Mouse (Mus musculus) 416B (cell line): ENCODE measurements around the gene Zfp579.

Experiments used
- DNase-seq: peaks from one replicate; pipeline ENCODE4 v3.0.0; 2011; ENCODE audit warnings: low read depth

Zfp579 gene

DNA sequence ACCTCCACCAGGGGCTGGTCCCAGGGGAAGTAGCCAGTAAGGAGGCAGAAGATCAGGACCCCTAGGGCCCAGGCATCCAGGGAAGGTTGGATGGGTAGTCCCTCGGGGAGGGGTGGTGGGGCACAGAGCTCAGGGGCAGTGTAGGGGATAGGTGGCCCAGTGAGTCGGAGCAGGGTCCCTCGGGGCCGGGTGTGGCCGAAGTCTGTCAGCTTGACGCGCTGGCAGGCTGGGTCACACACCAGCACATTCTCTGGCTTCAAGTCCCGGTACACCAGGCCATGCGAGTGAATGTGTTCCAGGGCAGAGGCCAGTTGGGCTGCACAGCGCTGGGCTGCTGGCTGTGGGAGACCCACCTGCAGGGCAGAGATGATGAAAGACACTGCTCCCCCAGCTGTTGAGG lies 38.6 kb downstream of the Zfp579 start:
- DNase-seq: no peak

DNA sequence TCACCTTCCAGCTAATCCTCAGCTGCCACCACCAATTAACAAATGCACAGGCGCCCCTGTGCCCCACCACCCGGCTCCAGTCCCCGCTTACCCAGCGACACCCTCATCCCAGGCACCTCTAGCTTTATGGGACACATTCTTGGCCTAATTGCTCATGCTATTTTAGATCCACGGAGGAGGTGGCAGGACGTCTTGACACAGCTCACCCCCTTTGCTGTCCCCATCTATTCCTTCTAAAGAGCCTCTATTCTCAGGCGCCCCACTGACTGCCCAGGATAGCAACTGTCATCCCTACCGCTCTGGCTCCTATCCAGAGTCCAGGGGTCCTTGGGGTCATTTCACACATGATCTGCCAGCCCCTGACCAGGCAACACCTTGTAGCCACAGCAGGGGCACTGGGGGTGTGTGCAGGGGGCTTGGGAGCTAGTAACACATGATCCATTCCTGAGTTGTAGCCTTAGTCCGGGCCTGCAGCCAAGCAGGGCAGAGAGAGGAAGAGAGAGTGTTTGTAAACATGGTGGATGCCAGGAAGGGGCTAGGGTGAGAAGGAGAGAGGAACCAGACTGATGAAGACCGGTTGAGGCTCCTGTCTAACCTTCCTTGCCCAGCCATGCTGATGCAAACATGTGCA lies 42.0 kb downstream of the Zfp579 start:
- no peak for DNase-seq

DNA sequence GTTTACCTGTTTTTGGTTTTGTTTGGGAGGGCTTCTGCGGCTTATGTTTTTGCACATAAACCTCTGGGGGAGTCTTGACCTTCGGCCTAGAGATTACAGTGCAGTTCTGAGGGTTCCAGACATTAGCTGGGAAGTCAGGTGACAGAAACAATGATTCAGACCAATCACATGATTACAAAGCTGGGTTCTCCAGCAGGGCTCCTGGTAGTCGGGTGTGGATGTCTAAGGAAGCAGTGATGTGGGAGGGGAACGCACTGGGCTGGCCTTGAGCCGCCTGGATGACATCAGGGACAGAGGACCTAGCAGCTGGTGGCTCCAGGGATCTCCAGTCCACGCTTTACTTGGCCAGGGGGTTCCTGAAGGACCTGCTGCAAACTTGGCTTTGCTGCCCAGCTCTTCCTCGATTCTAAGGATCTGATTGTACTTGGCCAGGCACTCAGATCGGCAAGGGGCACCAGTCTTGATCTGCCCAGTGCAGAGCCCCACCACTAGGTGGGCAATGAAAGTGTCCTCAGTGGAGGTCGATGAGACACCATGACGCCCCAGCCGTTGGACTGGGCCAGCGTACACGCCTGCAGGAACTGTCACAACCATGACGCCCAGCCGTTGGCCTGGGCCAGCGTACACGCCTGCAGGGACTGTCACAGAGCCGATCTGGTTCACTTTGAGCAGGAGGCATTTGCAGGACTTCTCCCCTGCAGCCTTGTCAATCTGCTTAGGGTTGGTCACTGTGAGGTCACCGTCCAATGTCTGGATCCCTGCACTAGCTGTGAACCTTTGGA lies 45.2 kb downstream of the Zfp579 start:
- DNase-seq: peak; percentile 39

DNA sequence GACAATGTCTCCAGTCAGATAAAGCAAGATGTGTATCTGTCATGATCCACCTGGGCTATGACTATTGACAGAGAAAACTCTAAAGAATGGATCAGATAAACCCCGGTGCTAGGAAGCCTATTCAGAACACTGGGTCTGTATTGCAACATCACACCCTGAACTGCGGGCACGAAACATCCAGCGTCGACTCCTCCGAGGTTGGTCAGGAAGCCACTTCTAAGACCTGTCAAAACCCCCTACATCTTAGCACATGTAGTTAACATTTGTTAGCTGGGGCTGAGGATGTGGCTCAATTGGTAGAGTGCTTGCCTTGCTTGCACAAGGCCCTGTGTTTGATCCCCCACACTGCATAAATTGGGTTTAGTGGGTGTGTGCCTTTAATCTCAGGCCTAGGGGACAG lies 47.6 kb downstream of the Zfp579 start:
- peak; percentile 65 for DNase-seq

DNA sequence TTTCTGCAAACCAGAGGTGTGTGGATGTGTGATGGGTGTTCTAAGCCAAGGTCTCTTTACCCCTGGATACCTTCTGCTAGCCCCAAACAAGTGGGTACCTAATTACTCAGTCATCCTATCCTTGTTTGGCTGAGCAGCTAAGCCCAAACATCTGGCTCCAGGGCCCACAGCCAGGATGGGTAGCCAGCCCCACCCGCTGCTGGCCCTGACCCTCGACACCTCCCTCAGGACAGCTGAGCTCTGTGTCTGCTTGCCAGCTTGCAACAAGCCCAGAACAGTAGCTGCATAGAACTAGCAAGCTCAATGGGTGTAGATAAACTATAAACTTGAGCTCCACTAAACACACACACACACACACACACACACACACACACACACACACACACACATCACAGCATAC lies 48.1 kb downstream of the Zfp579 start:
- no peak for DNase-seq

DNA sequence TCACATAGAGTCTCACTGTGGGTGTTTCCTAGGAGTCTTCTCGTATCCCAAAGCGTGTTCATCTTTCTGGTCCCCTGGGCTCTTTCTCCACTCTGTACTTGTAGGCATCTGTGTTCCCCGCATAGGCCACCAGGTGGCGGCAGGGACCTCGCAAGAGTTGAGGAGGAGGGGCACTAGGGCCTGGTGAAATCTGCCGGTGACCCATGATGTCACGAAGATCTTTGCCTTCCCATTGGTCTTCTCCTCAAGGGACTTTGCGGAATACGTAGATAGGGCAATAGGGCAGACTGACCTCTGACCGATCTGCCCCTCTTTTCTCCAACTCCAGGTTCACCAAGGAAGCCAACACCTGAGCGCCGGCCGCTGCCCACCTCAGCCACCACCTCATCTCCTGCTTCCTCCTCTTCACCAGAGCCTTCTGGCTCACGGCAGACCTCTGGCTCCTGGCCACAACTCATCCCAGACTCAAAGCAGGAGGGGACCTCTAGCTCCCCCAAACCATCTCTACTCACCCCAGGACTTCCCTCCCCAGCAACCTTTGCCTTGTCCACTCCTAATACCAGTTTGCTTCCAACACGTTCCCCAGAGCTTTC lies 52.6 kb downstream of the Zfp579 start:
- peak; percentile 95 for DNase-seq

DNA sequence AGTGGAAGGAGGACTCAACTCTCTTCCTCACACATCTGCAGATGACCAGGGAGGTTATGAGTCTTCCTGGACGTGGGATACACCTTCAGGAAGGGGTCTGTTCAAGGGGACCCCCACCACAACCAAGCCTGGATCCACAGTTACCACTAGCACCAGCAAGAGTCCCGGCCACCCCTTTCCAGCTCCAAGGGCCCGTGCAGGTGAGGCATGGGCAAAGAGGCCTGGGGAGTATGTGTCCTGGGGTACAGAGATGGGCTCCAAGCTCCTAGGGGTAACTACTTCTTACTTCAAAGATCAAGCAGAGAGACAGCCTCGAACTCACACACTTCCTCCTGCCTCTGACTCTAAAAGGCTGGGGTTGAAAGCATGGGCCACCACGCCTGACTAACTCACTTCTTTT lies 53.3 kb downstream of the Zfp579 start:
- DNase-seq: no peak

DNA sequence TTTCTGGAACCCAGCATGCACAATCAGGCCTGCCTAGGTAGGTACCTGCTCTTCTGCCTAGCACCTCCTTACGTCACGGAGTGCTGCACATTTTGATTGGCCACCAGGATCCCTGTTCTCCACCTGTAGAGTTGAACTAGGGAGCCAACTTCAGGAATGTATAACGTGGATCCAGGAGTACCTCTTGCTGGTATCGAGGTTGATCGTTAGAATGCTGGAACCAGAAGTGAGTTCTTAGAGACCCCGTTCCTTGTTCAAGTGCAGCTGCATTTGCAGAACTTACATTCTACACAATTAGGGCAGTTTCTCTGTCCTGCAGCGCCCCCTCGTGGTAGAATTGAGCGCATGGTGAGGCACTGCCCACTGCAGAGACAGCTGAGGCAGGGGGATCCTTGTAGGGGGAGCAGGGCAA lies 55.9 kb downstream of the Zfp579 start:
- peak; percentile 84 for DNase-seq

DNA sequence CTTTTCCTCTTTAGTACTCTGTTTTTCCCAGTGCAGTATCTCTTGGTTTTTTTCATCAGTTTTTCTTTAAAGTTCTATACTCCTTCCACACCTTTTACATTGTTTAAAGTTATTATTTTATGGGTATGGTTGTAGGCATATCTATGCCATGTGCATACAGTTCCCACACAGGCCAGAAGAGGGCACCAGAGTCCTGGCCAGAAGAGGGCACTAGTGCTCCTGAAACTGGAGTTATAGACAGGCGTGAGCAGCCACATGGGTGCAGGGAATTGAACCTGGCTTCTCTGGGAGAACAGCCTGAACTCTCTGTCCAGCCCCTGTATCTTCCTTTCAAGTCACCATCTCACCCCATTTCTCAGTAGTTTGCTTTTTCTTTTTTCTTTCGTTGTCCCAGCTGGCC lies 57.5 kb downstream of the Zfp579 start:
- DNase-seq: peak; percentile 77

DNA sequence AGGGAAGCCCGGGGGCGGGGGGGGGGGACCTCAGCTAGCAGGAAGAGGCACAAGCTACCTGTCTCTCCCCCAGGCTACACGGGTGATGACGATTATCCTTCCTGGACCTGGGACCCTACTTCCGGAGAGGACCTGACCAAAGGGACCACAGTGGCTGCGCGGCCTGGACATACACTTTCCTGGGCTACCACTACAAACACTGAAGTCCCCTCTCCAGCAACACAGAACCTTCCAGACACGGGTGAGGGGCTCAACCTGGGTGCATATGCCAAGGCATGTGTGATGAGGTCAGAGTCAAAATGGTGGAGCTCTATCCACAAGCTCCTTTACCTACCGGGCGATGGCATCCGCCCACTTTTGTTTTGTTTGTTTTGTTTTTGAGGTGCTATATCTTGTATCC lies 58.6 kb downstream of the Zfp579 start:
- DNase-seq: no peak

DNA sequence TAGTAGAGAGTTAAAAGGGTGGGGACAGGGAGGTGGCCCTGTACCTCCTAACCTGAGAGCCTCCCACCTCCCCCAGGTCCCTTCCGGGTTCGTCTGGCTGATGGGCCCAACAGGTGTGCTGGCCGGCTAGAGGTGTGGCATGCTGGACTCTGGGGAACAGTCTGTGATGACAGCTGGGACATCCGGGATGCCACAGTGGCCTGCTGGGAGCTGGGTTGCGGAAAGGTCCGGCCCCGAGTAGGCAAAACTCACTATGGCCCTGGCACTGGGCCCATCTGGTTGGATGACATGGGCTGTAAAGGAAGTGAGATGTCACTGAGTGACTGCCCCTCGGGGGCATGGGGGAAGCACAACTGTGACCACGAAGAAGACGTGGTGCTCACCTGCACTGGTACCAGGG lies 59.1 kb downstream of the Zfp579 start:
- DNase-seq: no peak

DNA sequence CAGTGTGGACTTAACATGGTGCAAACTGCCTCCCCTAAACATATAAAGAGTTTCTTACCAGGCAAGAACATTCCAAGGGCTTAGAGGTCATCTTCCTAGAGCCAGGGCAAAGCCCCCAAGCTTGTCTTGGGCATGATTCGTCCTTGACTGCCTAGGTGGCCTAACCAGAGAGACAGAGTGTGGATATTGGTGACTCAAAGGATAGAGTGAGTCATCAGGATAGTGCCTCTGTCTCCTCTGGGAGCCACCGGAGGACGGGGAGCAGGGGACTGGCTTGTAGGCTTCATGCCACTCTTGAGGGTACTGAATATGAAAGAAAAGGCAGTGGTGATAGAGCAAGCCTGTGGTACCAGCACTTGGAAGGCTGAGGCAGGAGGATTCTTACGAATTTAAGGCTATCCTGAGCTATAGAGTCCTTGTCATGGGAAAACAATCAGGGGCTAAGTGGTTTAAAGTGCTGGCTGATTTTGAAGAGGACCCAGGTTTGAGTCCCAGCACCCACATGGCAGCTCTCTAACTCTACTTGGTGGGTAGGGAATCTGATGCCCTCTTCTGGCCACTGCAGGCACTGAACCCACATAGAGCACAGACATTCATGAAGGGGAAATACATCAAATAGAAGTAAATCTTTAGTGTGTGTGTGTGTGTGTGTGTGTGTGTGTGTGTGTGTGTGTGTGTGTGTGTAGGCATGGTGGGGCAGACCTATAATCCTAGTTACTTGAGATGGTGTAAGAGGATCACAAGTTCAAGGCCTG lies 61.6 kb downstream of the Zfp579 start:
- DNase-seq: peak; percentile 35
